Mouse (Mus musculus) heart, adult 8-10 months (tissue): ENCODE measurements around the gene Tmem120b. TPM values are rescaled to one million over a fixed set of nuclear protein-coding genes. Genes with fewer than 3 reads are reported as not detected.

Source experiments
- DNase-seq: peaks from one replicate; pipeline ENCODE4 v3.0.0; 2022; ENCODE audit warnings: low spot score
- total RNA-seq, 4 experiments: library from RNA; stranded (reverse); gene quantifications; 2 replicates each; pipeline ENCODE4 v1.2.4; 2022

Tmem120b gene
- total RNA-seq, 4 experiments from 2014 or later, result 7.7 to 10.7 (median 8.4) TPM

- DNase-seq, result peak; percentile 97
These were observed 72.7 kb downstream of the Tmem120b start for GRCm38 (mm10) chr5:123140694-123141554.

GRCm38 (mm10) chr5:123141555-123142160 is 73.4 kb downstream of the Tmem120b start:
- DNase-seq, result no peak

GRCm38 (mm10) chr5:123142161-123143157 is 74.2 kb downstream of the Tmem120b start, which contains the start of gene Setd1b:
Gene Setd1b, plus strand, starts transcription at chr5:123142193.
- DNase-seq, result no peak

- DNase-seq, result no peak
These were observed 75.2 kb downstream of the Tmem120b start for GRCm38 (mm10) chr5:123143251-123143970.

GRCm38 (mm10) chr5:123143971-123144745 is 75.9 kb downstream of the Tmem120b start:
- DNase-seq, result no peak

GRCm38 (mm10) chr5:123144746-123145590 is 76.8 kb downstream of the Tmem120b start:
- no peak for DNase-seq

- DNase-seq, result no peak
These were observed 78.1 kb downstream of the Tmem120b start for GRCm38 (mm10) chr5:123146357-123146756.

- DNase-seq, result no peak
These were observed 79.4 kb downstream of the Tmem120b start for GRCm38 (mm10) chr5:123147569-123147968.

GRCm38 (mm10) chr5:123148073-123148722 is 80.0 kb downstream of the Tmem120b start:
- DNase-seq, result no peak

GRCm38 (mm10) chr5:123149451-123150400 is 81.5 kb downstream of the Tmem120b start:
- DNase-seq, result peak; percentile 89

GRCm38 (mm10) chr5:123150641-123151040 is 82.4 kb downstream of the Tmem120b start:
- no peak for DNase-seq

- no peak for DNase-seq
These were observed 82.9 kb downstream of the Tmem120b start for GRCm38 (mm10) chr5:123151077-123151476.

- DNase-seq, result no peak
These were observed 83.6 kb downstream of the Tmem120b start for GRCm38 (mm10) chr5:123151707-123152362.

- DNase-seq, result no peak
These were observed 84.7 kb downstream of the Tmem120b start for GRCm38 (mm10) chr5:123152901-123153300.

- DNase-seq, result peak; percentile 57
These were observed 87.2 kb downstream of the Tmem120b start for GRCm38 (mm10) chr5:123155425-123155824.

- no peak for DNase-seq
These were observed 88.5 kb downstream of the Tmem120b start for GRCm38 (mm10) chr5:123156763-123157162.

GRCm38 (mm10) chr5:123157972-123158371 is 89.8 kb downstream of the Tmem120b start:
- DNase-seq, result no peak
